Mouse (Mus musculus) forebrain, postnatal 0 days (tissue): ENCODE data around the gene Dhh. TPM values are rescaled to one million over a fixed set of nuclear protein-coding genes. Genes with fewer than 3 reads are reported as not detected.

ENCODE experiments used
- ATAC-seq: fragments of 200-750 bp; cut with Nextera tagmentation; 2 replicates; pipeline ENCODE4 v1.8.0; 2017; ENCODE audit warnings: mild to moderate bottlenecking, moderate library complexity
- DNase-seq: peaks from one replicate; pipeline ENCODE4 v3.0.0-alpha.2; 2015
- H3K27ac ChIP-seq: fragments of 300-500 bp; sonication (generic); 2 replicates; pipeline ENCODE4 v1.5.1; 2014; ENCODE audit warnings: low read depth, mild to moderate bottlenecking, antibody characterized with exemption, low read length, moderate library complexity, mixed read lengths
- H3K27me3 ChIP-seq: fragments of 300-500 bp; sonication (generic); 2 replicates; pipeline ENCODE4 v1.6.1; 2014; ENCODE audit warnings: mild to moderate bottlenecking, low read length, mixed read lengths; ENCODE audit not compliant: insufficient read depth
- H3K36me3 ChIP-seq: fragments of 300-500 bp; sonication (generic); 2 replicates; pipeline ENCODE4 v1.6.1; 2014; ENCODE audit warnings: mild to moderate bottlenecking, moderate library complexity; ENCODE audit not compliant: insufficient read depth
- H3K4me1 ChIP-seq: fragments of 300-500 bp; sonication (generic); 2 replicates; pipeline ENCODE4 v1.6.1; 2014; ENCODE audit warnings: antibody characterized with exemption; ENCODE audit not compliant: insufficient read depth
- H3K4me2 ChIP-seq: fragments of 300-500 bp; sonication (generic); 2 replicates; pipeline ENCODE4 v1.6.1; 2014; ENCODE audit warnings: low read depth, mild to moderate bottlenecking, moderate library complexity
- H3K4me3 ChIP-seq: fragments of 300-500 bp; sonication (generic); 2 replicates; pipeline ENCODE4 v1.5.1; 2014; ENCODE audit warnings: low read depth, low read length, mixed read lengths
- H3K9ac ChIP-seq: fragments of 300-500 bp; sonication (generic); 2 replicates; pipeline ENCODE4 v1.6.1; 2014; ENCODE audit warnings: mild to moderate bottlenecking
- H3K9me3 ChIP-seq: fragments of 300-500 bp; sonication (generic); 2 replicates; pipeline ENCODE4 v1.6.1; 2016; ENCODE audit warnings: low read length
- CTCF ChIP-seq: sonication (generic); IDR thresholded peaks from 2 replicates; pipeline ENCODE4 v1.5.1; 2016; ENCODE audit warnings: antibody characterized with exemption, control low read depth, low read depth
- WGBS: fragments of 180-500 bp; shearing (Covaris S2); extraction: QIAGEN DNeasy Blood & Tissue Kit; methylation state at CpG from one replicate; pipeline ENCODE4 v1.1.7; 2014; 5-methylcytosine and 5-hydroxymethylcytosine counted together
- polyA plus RNA-seq: library from polyadenylated mRNA; unstranded; fragments of >200 nt; fragmentation: Nextera tagmentation; extraction: Ambion mirVana; gene quantifications from 2 replicates; pipeline ENCODE4 v1.2.1, GENCODE M21; 2015
- total RNA-seq: library from RNA; depleted of rRNA; stranded (reverse); fragments of >200 nt; gene quantifications from 2 replicates; pipeline ENCODE4 v1.2.3, GENCODE M21; 2014; rRNA removed

The Dhh gene
- total and polyA plus RNA-seq, 2 experiments from 2014 or later: 0.25 to 0.76 TPM

DNA sequence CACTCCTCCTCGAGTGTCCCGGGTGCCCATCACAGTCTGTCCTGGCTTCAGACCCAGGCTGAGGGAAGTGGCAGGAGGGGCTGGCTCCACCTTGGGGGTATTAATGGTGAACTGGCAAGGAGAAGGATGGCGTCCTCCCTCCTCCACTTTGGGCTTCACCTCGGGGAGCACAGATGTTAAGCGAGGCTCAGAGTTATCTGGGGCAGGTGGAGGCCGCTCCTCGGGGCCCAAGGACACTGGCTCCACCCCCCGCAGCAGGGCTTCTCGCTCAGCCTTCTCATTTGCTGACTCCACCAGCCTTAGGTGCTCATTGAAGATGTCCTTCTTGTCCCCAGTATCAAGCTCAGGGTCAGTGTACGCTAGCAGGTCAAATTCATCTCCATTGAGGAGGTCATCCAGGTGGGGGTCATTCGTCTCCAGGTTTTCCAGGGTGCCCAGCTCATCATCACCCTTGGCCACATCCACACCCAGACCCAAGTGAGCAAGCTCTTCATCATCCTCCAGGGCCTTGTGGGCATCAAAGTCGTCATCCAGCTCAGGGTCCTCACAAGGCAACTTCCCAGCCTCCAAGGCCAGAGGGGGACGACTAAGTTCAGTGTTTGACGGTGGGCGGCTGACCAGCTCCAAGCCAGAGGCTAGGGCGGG lies 48.3 kb downstream of the Dhh start:
- H3K27me3 ChIP-seq: no peaks in the 10 kb centered on the region
- no peak overlapping the region for H3K27ac ChIP-seq
- 91% methylated on average over 16 of the region's 16 CpGs for WGBS
- no peak overlapping the region for H3K4me3 ChIP-seq
- H3K9me3 ChIP-seq: no peaks in the 10 kb centered on the region
- H3K9ac ChIP-seq: no peak overlapping the region
- DNase-seq: no peak
- H3K4me2 ChIP-seq: no peak overlapping the region
- ATAC-seq: no peak
- TF ChIP-seq CTCF: no peak
- no peaks in the 10 kb centered on the region for H3K4me1 ChIP-seq
- H3K36me3 ChIP-seq: peaks cover 99% of the 10 kb centered on the region

DNA sequence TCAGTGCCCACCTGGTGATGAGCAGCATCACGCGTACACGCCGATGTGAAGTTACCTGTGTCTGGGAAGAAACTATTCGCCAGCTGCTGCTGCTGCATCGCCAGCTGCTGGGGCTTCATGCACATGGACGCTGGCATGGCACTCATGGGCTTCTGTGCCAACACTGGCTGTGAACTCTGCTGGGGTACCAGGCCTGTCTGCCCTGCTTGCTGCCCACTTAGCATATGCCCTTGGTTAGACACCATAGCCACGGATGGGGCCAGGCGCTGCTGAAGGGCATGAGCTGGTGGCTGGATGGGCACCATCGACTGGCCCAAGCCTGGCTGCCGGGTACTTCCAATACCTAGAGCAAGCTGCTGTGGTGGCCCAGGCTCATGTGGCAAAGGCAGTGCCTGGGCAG lies 49.2 kb downstream of the Dhh start:
- H3K9ac ChIP-seq: no peak overlapping the region
- no peak for DNase-seq

DNA sequence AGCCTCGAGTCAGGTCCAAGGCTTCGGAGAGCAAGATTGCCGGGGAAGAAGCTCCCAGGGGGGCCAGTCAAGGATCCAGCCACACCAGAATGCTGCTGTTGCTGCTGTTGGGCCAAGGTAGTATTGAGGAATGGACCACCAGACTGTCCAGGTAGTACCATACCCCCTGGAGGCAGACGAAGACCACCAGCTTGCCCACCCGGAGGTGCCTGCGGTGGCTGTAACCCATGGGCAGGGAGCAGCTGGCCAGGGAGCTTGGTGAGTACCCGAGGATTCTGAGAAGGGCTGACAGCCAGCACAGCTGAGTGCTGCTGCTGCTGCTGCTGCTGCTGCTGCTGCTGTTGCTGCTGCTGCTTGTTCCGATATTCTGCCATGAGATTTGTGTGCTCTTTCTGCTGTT lies 52.2 kb downstream of the Dhh start:
- Histone ChIP-seq H3K4me1 (no peaks in the 10 kb centered on the region), H3K27me3 (no peaks in the 10 kb centered on the region), H3K9me3 (no peaks in the 10 kb centered on the region), H3K36me3 (peaks cover 99% of the 10 kb centered on the region), H3K4me2 (no peak overlapping the region), H3K27ac (no peak overlapping the region), H3K9ac (no peak overlapping the region), H3K4me3 (no peak overlapping the region)
- no peak for DNase-seq
- no peak for ATAC-seq
- 93% methylated on average over 8 of the region's 8 CpGs for WGBS
- no peak for TF ChIP-seq CTCF

More for the DNA sequence above, 49.2 kb downstream of the Dhh start:
- no peak overlapping the region for H3K4me3 ChIP-seq
- H3K27me3 ChIP-seq: no peaks in the 10 kb centered on the region
- no peak overlapping the region for H3K27ac ChIP-seq
- WGBS: 96% methylated on average over 11 of the region's 11 CpGs
- H3K4me1 ChIP-seq: no peaks in the 10 kb centered on the region
- TF ChIP-seq CTCF: no peak
- H3K36me3 ChIP-seq: peaks cover 99% of the 10 kb centered on the region
- no peaks in the 10 kb centered on the region for H3K9me3 ChIP-seq
- H3K4me2 ChIP-seq: no peak overlapping the region
- ATAC-seq: no peak

DNA sequence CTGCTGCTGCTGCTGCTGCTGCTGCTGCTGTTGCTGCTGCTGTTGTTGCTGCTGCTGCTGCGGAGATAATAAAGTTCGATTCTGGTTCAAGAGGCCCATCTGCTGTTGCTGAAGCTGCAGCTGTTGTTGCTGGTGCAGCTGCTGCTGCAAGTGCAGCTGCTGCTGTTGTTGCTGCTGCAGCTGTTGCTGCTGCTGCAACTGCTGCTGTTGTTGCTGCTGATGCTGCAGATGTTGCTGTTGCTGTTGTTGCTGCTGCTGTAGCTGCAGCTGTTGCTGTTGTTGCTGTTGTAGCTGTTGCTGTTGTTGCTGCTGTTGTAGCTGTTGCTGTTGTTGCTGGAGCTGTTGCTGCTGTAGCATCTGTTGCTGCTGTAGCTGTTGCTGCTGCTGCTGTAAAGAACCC lies 53.2 kb downstream of the Dhh start:
- TF ChIP-seq CTCF: no peak
- no peak for ATAC-seq
- H3K27me3 ChIP-seq: no peaks in the 10 kb centered on the region
- H3K36me3 ChIP-seq: peaks cover 99% of the 10 kb centered on the region
- H3K4me2 ChIP-seq: no peak overlapping the region
- WGBS: 91% methylated on average over 2 of the region's 2 CpGs
- H3K9ac ChIP-seq: no peak overlapping the region
- H3K4me1 ChIP-seq: no peaks in the 10 kb centered on the region
- H3K27ac ChIP-seq: no peak overlapping the region
- H3K9me3 ChIP-seq: no peaks in the 10 kb centered on the region
- no peak overlapping the region for H3K4me3 ChIP-seq
- DNase-seq: no peak

DNA sequence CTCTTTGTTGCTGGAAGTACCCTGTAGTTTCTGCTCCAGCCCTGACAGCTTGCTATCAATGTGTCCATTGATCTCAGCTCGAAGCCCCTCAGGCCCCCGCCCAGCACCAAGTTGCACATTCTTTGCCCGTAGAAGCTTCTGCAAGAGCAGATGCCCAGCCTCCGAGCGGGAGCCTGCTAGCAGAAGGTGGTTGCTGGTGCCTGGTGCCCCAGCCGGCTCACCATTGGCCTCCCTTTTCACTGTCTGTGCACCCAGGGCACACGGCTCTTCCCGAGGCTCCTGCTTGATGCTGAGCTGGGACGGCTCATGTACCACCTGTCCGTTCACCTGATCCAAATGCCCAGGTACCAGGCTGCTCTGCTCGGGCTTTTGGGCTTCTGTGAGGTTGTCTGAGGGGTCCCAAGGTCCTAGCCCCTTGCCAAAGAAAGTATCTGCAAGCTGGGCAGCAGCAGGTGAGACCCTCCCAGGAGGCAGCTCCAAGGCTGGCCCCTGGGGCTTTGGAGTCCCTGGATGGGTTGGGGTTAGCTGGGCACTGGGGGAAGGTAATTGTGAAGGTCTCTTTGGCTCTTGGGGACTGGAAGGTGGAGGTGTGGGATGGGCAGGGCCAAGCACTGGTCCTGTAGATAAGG lies 54.6 kb downstream of the Dhh start:
- DNase-seq: no peak
- no peak overlapping the region for H3K9ac ChIP-seq
- H3K36me3 ChIP-seq: peaks cover 99% of the 10 kb centered on the region
- 93% methylated on average over 11 of the region's 11 CpGs for WGBS
- no peak for ATAC-seq
- no peaks in the 10 kb centered on the region for H3K4me1 ChIP-seq
- H3K4me3 ChIP-seq: no peak overlapping the region
- no peaks in the 10 kb centered on the region for H3K27me3 ChIP-seq
- no peak for TF ChIP-seq CTCF
- no peak overlapping the region for H3K27ac ChIP-seq
- no peaks in the 10 kb centered on the region for H3K9me3 ChIP-seq
- no peak overlapping the region for H3K4me2 ChIP-seq

Other genes starting within 250 kb of the Dhh start
- gene Ddx23, start 235.6 kb downstream of the Dhh start, total RNA-seq: 54.9 and 70.6 TPM in 2 replicates
- 11.9 and 13.8 TPM in 2 replicates for gene Ddx23, start 235.6 kb downstream of the Dhh start, polyA plus RNA-seq
- gene Rnd1, start 221.1 kb downstream of the Dhh start, total RNA-seq: 34.1 and 56.6 TPM in 2 replicates
- 20.9 and 24.1 TPM in 2 replicates for gene Rnd1, start 221.1 kb downstream of the Dhh start, polyA plus RNA-seq
- gene Ccdc65, start 190.3 kb downstream of the Dhh start, total RNA-seq: 6.1 and 8.2 TPM in 2 replicates
- gene Ccdc65, start 190.3 kb downstream of the Dhh start, polyA plus RNA-seq: 5.6 and 10.5 TPM in 2 replicates
- 0.90 and 2.9 TPM in 2 replicates for gene Fkbp11, start 170.3 kb downstream of the Dhh start, total RNA-seq
- gene Fkbp11, start 170.3 kb downstream of the Dhh start, polyA plus RNA-seq: 5.2 and 5.3 TPM in 2 replicates
- gene Arf3, start 135.3 kb downstream of the Dhh start, total RNA-seq: 99.6 and 116 TPM in 2 replicates
- 62.5 and 104 TPM in 2 replicates for gene Arf3, start 135.3 kb downstream of the Dhh start, polyA plus RNA-seq
- 0.31 and 1.1 TPM in 2 replicates for gene Wnt10b, start 120.4 kb downstream of the Dhh start, total RNA-seq
- not detected in 2 replicates for gene Wnt10b, start 120.4 kb downstream of the Dhh start, polyA plus RNA-seq
- gene Wnt1, start 108.7 kb downstream of the Dhh start, total RNA-seq: not detected in 2 replicates
- 0.33 and 0.35 TPM in 2 replicates for gene Wnt1, start 108.7 kb downstream of the Dhh start, polyA plus RNA-seq
- gene Ddn, start 89.0 kb downstream of the Dhh start, total RNA-seq: 36.3 and 49.6 TPM in 2 replicates
- gene Ddn, start 89.0 kb downstream of the Dhh start, polyA plus RNA-seq: 2.2 TPM in 2 replicates
- gene Prkag1, start 67.0 kb downstream of the Dhh start, total RNA-seq: 46.5 and 48.3 TPM in 2 replicates
- gene Prkag1, start 67.0 kb downstream of the Dhh start, polyA plus RNA-seq: 55.0 and 58.4 TPM in 2 replicates
- gene Kmt2d, start 27.3 kb downstream of the Dhh start, total RNA-seq: 22.7 and 25.8 TPM in 2 replicates
- 2.9 and 6.2 TPM in 2 replicates for gene Kmt2d, start 27.3 kb downstream of the Dhh start, polyA plus RNA-seq
- 16.5 and 20.7 TPM in 2 replicates for gene Rhebl1, start 4.0 kb downstream of the Dhh start, total RNA-seq
- gene Rhebl1, start 4.0 kb downstream of the Dhh start, polyA plus RNA-seq: 34.1 and 37.5 TPM in 2 replicates
- gene Lmbr1l, start 19.7 kb upstream of the Dhh start, total RNA-seq: 44.1 and 59.3 TPM in 2 replicates
- gene Lmbr1l, start 19.7 kb upstream of the Dhh start, polyA plus RNA-seq: 20.1 and 22.4 TPM in 2 replicates
- 1,927 and 1,958 TPM in 2 replicates for gene Tuba1b, start 36.0 kb upstream of the Dhh start, total RNA-seq
- gene Tuba1b, start 36.0 kb upstream of the Dhh start, polyA plus RNA-seq: 1,265 and 1,341 TPM in 2 replicates
- 1,610 and 2,499 TPM in 2 replicates for gene Gm49450, start 55.0 kb upstream of the Dhh start, total RNA-seq
- not detected in 2 replicates for gene Gm49450, start 55.0 kb upstream of the Dhh start, polyA plus RNA-seq
- 18,820 and 21,160 TPM in 2 replicates for gene Tuba1a, start 55.2 kb upstream of the Dhh start, total RNA-seq
- gene Tuba1a, start 55.2 kb upstream of the Dhh start, polyA plus RNA-seq: 18,258 and 23,279 TPM in 2 replicates
- gene Tuba1c, start 131.4 kb upstream of the Dhh start, total RNA-seq: 22.1 and 24.9 TPM in 2 replicates
- 16.4 and 18.8 TPM in 2 replicates for gene Tuba1c, start 131.4 kb upstream of the Dhh start, polyA plus RNA-seq
- 1.7 and 2.3 TPM in 2 replicates for gene Prph, start 156.6 kb upstream of the Dhh start, total RNA-seq
- gene Prph, start 156.6 kb upstream of the Dhh start, polyA plus RNA-seq: 2.3 and 2.4 TPM in 2 replicates
- 1.5 and 3.9 TPM in 2 replicates for gene Troap, start 176.0 kb upstream of the Dhh start, total RNA-seq
- 2.7 and 3.1 TPM in 2 replicates for gene Troap, start 176.0 kb upstream of the Dhh start, polyA plus RNA-seq
- 0.23 and 0.48 TPM in 2 replicates for gene C1ql4, start 189.3 kb upstream of the Dhh start, total RNA-seq
- 0.40 TPM in 1 of 2 replicates, not detected in the other for gene C1ql4, start 189.3 kb upstream of the Dhh start, polyA plus RNA-seq
- gene Dnajc22, start 194.6 kb upstream of the Dhh start, total RNA-seq: 0.38 and 0.71 TPM in 2 replicates
- gene Dnajc22, start 194.6 kb upstream of the Dhh start, polyA plus RNA-seq: 0.15 and 0.51 TPM in 2 replicates
- gene Spats2, start 227.4 kb upstream of the Dhh start, total RNA-seq: 28.9 and 29.6 TPM in 2 replicates
- 21.8 and 24.4 TPM in 2 replicates for gene Spats2, start 227.4 kb upstream of the Dhh start, polyA plus RNA-seq